Mouse (Mus musculus): ENCODE data around the gene Gab3. TPM values are rescaled to one million over a fixed set of nuclear protein-coding genes. Genes with fewer than 3 reads are reported as not detected.
"Not testable (repeated sequence)": the region's sequence is repeated elsewhere in the genome, so short reads cannot be mapped to it uniquely, and the experiment has no call there.

Gab3 gene
- polyA plus RNA-seq, 1 experiment from 2014 or later, result 1.0 TPM

DNA sequence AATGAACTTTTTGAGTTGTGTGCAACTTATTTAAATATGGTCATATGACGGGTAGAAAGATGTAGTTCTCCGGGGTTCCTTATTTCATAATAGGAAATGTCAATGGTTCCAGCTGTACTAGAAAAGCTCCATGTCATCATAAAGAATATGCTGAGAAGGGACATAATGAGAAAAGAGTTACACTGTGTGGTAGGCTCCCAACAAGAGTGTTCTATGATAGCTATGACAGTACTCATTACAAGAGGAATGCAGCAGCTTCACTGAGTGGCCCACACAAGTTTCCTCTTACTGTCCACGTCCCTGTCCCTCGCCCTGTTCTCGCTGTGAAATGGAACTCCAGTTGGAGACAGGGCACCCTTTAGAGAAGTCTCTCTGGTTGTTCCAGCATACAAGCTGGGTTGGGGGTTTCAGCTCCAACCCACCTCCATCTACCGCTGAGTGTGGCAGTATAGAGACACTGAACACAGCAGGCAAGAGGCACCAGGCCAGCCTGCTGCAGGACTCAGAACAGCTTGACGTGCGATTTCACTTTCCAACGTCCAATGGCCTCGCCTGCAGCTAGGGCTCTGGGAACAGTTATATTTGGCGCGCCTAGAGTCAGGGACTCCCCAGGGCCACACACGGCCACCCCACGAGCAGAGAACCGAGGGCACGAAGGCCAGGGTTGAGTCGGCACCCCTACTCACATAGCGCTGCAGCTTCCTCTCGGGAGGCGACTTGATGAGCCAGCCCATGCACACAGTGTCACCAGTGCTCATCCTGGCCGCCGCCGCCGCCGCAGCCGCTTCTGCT, 1.1 kb downstream of the Gab3 start:
- no peaks in the 10 kb centered on the region for H3K9me3 ChIP-seq (replicated peaks)
- 24% methylated on average over 26 of the region's 26 CpGs for WGBS
- no peaks in the 10 kb centered on the region for H3K36me3 ChIP-seq
- peak overlapping the region; percentile 58 for H3K4me3 ChIP-seq
- peak; percentile 28 for DNase-seq (ENCODE audit: low spot score)
- 0 out of 2 replicates have a peak overlapping the region, but pooled peaks have one; percentile 57 for H3K27ac ChIP-seq (replicated peaks)
- H3K4me1 ChIP-seq, result 0 out of 2 replicates have a peak, but pooled peaks cover 3% of the 10 kb centered on the region
- H3K27me3 ChIP-seq (ENCODE audit: low read depth, poor library complexity, severe bottlenecking), result no peaks in the 10 kb centered on the region

DNA sequence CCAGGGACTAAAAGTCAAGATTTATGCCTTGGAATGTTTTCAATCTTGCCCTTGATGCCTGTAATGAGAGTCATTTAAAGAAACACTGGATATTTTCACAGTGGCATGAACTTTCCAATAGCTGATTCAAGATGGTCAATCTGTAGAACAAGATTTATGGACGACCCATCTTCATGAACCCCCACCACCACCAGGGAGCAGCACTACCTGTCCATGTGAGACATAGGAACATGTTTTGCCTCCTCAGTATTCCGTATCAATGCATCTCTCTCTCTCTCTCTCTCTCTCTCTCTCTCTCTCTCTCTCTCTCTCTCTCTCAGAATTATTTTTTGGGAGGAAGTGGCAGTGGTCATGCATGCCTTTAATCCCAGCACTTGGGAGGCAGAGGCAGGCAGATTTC, 2.9 kb downstream of the Gab3 start:
- no peak for DNase-seq (ENCODE audit: low spot score)
- Histone ChIP-seq H3K27ac (replicated peaks) (no peak overlapping the region), H3K36me3 (no peaks in the 10 kb centered on the region), H3K4me1 (0 out of 2 replicates have a peak, but pooled peaks cover 3% of the 10 kb centered on the region), H3K27me3 (ENCODE audit: low read depth, poor library complexity, severe bottlenecking) (no peaks in the 10 kb centered on the region), H3K9me3 (replicated peaks) (no peaks in the 10 kb centered on the region), H3K4me3 (no peak overlapping the region)
- 55% methylated on average over 2 of the region's 2 CpGs for WGBS

DNA sequence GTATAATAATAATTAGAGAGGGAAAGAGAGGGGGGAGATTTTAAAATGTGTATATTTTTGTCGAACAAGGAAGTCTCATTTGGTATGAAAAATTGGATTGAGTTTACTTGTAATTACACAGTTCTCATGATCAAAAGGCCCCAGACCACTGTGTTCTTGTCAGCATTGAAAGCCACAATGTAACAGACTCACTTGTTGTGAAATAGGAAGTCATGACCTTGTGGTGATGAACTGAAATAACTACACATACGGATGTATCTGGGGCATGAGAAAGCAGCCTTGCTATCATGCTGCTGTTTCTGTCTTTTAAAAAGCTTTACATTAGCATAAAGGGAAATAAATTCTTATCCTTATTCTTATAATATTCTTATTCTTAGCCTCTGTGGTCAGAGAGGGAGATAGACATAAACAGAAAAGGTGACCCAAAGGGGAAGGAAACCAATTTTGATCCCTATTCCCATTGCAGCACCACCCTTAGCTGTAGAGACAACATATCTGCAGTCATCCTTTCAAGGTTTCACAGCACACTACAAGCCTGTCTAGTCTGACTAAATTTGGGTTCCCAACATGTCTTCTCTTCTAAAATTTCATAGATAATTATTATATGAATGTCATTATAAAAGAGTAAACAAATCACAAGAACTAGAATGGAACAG, 29.0 kb downstream of the Gab3 start:
- Histone ChIP-seq H3K4me1 (no peaks in the 10 kb centered on the region), H3K36me3 (no peaks in the 10 kb centered on the region), H3K4me3 (no peak overlapping the region), H3K27ac (replicated peaks) (no peak overlapping the region), H3K9me3 (replicated peaks) (no peaks in the 10 kb centered on the region), H3K27me3 (ENCODE audit: low read depth, poor library complexity, severe bottlenecking) (no peaks in the 10 kb centered on the region)
- no peak for DNase-seq (ENCODE audit: low spot score)
- 93% methylated on average over 2 of the region's 2 CpGs for whole genome bisulfite sequencing

DNA sequence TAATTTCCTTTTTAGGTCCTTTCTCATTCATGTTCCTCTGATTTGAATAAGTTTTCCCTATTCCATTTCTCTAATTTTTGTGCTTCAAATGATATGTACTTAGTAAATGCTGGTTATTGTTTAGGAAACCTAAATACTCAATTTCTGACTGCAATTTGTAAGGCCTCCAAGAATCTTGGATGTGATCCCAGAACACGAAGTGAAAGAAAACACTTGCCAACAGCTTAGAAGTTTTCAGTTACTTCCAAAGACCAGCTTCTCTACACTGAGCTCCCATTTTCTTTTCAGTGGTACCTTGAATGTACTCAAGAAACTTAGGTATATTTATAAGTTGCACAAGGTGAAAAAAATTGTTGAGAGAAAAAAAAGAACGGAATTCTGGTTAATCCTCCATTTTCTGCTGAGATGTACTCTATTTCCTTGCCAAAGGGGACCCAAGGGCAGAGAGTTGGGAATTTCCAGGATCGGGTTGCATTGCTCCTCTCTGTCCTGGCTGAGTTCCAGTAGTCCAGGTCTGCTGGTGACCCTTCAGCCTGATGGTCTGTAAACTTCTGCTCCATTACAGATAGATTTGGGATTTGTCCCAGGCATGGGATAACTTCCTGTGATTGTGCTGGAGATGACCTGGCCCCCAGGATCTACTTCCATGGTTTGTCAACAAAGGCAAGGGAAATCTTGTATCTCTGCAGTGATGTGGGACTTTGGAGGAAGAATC, 38.2 kb downstream of the Gab3 start:
- Histone ChIP-seq H3K4me3 (no peak overlapping the region), H3K27me3 (ENCODE audit: low read depth, poor library complexity, severe bottlenecking) (no peaks in the 10 kb centered on the region), H3K27ac (replicated peaks) (no peak overlapping the region), H3K4me1 (no peaks in the 10 kb centered on the region), H3K9me3 (replicated peaks) (no peaks in the 10 kb centered on the region), H3K36me3 (no peaks in the 10 kb centered on the region)
- DNase-seq (ENCODE audit: low spot score), result no peak
- 73% methylated on average over 3 of the region's 3 CpGs for WGBS

DNA sequence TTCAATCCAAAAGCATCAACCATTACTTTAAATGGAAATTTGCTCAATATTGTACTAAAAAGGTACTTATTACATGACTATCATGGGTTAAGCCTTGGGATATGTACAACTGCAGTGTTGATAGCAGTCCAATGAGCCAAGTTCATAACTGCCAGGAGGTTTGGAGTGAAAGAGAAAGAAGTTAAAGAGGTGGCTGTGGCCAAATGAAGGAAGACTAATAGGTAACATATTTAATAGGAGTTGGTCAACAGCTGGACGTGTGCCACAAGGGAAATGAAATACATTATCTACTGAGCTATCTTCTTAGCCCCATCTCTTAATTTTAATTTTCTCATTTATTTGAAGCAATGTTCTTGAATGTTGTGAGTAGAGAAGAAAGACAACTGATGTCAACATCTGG, 39.3 kb downstream of the Gab3 start:
- Histone ChIP-seq H3K27ac (replicated peaks) (no peak overlapping the region), H3K4me3 (no peak overlapping the region), H3K27me3 (ENCODE audit: low read depth, poor library complexity, severe bottlenecking) (no peaks in the 10 kb centered on the region), H3K4me1 (no peaks in the 10 kb centered on the region), H3K36me3 (no peaks in the 10 kb centered on the region), H3K9me3 (replicated peaks) (no peaks in the 10 kb centered on the region)
- DNase-seq (ENCODE audit: low spot score), result no peak
- WGBS, result 86% methylated on average over 1 of the region's 1 CpGs

DNA sequence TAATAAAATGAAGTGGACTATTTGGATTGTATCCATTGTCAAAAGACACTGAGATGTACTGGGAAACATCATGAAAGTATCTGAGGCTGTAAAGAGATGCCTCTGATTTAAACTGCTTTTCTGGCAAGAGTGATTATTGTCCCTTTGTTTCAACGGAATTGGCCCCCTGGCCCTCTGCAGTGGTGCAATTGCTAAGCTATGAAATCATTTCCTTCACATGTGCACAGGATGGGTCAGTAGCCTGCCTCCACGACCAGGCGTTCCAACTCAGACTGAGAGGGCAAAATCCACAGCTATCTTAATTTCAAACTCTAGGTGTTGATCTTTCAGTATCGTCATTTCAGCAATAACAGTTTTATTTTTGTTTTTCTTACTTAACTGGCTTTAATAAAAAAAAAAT, 40.7 kb downstream of the Gab3 start:
- DNase-seq (ENCODE audit: low spot score), result no peak
- H3K9me3 ChIP-seq (replicated peaks), result no peaks in the 10 kb centered on the region
- no peak overlapping the region for H3K27ac ChIP-seq (replicated peaks)
- H3K4me3 ChIP-seq, result no peak overlapping the region
- no peaks in the 10 kb centered on the region for H3K4me1 ChIP-seq
- H3K27me3 ChIP-seq (ENCODE audit: low read depth, poor library complexity, severe bottlenecking), result no peaks in the 10 kb centered on the region
- H3K36me3 ChIP-seq, result no peaks in the 10 kb centered on the region
- 74% methylated on average over 4 of the region's 4 CpGs for WGBS

DNA sequence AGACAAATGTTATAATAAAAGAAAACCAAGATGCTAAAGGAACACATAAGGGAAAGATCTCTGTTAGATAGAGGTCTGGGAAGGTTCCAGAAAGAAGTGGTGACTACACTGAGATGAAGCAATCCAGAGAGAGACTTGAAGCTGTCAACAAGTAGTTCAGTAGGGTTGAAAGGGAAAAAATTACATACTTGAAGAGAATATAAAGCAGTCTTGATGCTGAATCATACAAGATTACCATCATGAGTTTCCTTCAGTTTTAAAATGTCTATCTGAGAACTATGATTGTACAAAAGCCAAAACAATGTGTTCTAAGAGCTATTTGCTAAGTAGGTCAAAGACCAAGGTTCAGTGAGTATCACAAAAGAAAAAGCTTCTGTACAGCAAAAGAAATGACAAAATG, 48.6 kb downstream of the Gab3 start:
- Histone ChIP-seq H3K36me3 (no peaks in the 10 kb centered on the region), H3K27me3 (ENCODE audit: low read depth, poor library complexity, severe bottlenecking) (no peaks in the 10 kb centered on the region), H3K4me1 (no peaks in the 10 kb centered on the region), H3K9me3 (replicated peaks) (no peaks in the 10 kb centered on the region), H3K4me3 (no peak overlapping the region), H3K27ac (replicated peaks) (no peak overlapping the region)
- DNase-seq (ENCODE audit: low spot score), result no peak

DNA sequence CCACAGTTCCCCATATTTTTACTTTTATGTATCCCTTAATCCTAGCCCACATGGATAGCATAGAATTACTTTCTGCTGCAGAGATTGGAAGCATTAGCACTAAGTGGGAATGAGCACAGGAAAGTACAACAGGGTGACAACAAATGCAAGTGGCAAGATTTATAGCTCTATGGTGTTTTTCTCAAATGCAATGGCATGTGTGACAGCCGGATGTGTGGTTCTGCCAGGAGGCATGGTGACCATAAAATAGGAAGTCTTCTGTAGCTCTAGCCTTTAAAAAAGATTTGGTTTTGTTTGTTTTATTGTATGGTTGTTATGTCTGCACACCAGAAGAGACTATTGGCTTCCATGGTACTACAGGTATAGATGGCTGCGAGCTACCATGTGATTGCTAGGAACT, 50.1 kb downstream of the Gab3 start:
- Histone ChIP-seq H3K9me3 (replicated peaks) (no peaks in the 10 kb centered on the region), H3K27me3 (ENCODE audit: low read depth, poor library complexity, severe bottlenecking) (no peaks in the 10 kb centered on the region), H3K4me1 (no peaks in the 10 kb centered on the region), H3K4me3 (no peak overlapping the region), H3K27ac (replicated peaks) (no peak overlapping the region), H3K36me3 (no peaks in the 10 kb centered on the region)
- no peak for DNase-seq (ENCODE audit: low spot score)
- WGBS, result 91% methylated on average over 2 of the region's 2 CpGs

DNA sequence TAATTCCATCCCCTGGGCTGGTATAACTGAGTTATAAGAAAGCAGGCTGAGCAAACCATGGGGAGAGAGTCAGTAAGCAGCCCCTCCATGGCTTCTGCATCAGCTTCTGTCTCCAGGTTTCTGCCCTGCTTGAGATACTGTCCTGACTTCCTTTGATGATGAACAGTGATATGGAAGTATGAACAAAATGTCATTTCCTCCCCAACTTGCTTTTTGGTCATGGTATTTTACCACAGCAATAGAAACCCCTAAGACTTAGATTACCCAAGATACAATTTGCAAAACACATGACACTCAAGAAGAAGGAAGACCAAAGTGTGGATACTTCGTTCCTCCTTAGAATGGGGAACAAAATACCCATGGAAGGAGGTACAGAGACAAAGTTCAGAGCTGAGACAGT, 51.2 kb downstream of the Gab3 start:
- not testable (repeated sequence) for H3K36me3 ChIP-seq; H3K27me3 ChIP-seq (ENCODE audit: low read depth, poor library complexity, severe bottlenecking); H3K4me3 ChIP-seq; H3K9me3 ChIP-seq (replicated peaks); H3K27ac ChIP-seq (replicated peaks); DNase-seq (ENCODE audit: low spot score); H3K4me1 ChIP-seq
- 78% methylated on average over 1 of the region's 1 CpGs for WGBS

DNA sequence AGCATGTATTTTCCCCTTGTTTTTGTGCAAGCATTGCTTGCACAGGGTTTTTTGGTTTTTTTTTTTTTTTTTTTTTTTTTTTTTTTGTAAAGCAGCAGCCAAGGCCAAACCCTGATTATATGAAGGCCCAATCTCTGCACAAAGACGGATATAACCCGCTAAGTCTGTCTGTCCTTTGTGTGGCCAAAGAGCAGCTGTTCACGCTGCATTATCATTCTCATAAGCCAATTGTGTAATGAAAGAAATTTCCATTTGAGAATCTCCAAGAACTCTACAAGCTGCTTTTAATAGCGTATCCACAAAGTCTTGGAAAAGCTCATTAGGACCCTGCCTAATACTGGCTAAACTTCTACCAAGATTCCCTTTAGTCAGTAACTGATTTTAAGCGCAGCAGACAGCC, 101.5 kb downstream of the Gab3 start:
- DNase-seq (ENCODE audit: low spot score), result no peak
- H3K9me3 ChIP-seq (replicated peaks), result peaks cover 12% of the 10 kb centered on the region; the same call in 1 of the 2 replicates
- no peak overlapping the region for H3K4me3 ChIP-seq
- WGBS, result 76% methylated on average over 5 of the region's 5 CpGs
- H3K27me3 ChIP-seq (ENCODE audit: low read depth, poor library complexity, severe bottlenecking), result no peaks in the 10 kb centered on the region
- no peaks in the 10 kb centered on the region for H3K36me3 ChIP-seq
- no peaks in the 10 kb centered on the region for H3K4me1 ChIP-seq
- no peak overlapping the region for H3K27ac ChIP-seq (replicated peaks)

DNA sequence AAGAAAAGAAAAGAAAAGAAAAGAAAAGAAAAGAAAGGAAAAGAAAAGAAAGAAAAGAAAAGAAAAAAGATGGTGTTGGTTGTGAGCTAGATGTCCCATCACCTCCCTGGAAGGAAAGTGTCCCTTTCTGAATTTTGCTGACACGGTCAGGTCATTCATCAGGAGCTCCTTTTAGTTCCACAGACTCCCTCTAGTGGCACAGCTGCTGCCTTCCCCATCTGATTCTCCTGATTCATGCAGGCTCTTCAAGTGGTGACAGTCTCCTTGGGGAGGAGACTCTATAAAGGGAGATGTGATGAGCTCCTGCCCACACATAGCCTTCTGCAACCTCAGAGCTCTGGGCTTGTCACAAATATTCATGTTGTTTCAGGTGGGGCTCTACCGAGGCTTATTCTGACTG, 122.4 kb downstream of the Gab3 start:
- not testable (repeated sequence) for H3K4me1 ChIP-seq; DNase-seq (ENCODE audit: low spot score); H3K9me3 ChIP-seq (replicated peaks); H3K27ac ChIP-seq (replicated peaks); H3K27me3 ChIP-seq (ENCODE audit: low read depth, poor library complexity, severe bottlenecking); H3K4me3 ChIP-seq; H3K36me3 ChIP-seq
- 10% methylated on average over 1 of the region's 2 CpGs for WGBS

DNA sequence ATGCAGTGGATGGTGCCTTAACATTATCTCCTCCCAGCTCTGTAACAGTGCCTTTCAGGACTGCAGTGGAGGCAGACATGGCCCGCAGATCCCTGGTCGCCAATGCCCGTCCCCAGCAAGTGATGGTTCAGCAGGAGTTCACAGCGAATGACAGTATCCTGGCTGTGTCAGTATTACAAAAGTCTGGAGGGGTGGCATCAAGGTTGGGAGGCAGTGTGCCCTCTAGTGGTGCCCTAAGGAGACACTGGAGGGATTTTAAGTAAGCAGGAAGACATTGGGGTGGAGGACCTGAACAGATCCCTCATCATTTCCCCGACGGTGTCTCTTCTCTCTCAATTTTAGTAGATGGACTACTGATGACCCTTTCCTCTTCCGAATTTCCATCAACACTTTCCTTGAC, 126.1 kb downstream of the Gab3 start:
- not testable (repeated sequence) for DNase-seq (ENCODE audit: low spot score); H3K4me1 ChIP-seq; H3K36me3 ChIP-seq; H3K27ac ChIP-seq (replicated peaks); H3K9me3 ChIP-seq (replicated peaks); H3K27me3 ChIP-seq (ENCODE audit: low read depth, poor library complexity, severe bottlenecking); H3K4me3 ChIP-seq
- WGBS, result 71% methylated on average over 7 of the region's 7 CpGs

Measured in midbrain, embryonic 10.5 days (tissue).